Mouse (Mus musculus): ENCODE results near the gene Scd2. TPM values are rescaled to one million over a fixed set of nuclear protein-coding genes. Genes with fewer than 3 reads are reported as not detected.

The Scd2 gene
- total RNA-seq, 4 experiments from 2014 or later: 702 to 768 (median 723) TPM

- DNase-seq (ENCODE audit: low spot score in 2 of 2): no peak
Measured at GRCm38 (mm10) chr19:44296186-44296585, 2.7 kb downstream of the Scd2 start.

DNA sequence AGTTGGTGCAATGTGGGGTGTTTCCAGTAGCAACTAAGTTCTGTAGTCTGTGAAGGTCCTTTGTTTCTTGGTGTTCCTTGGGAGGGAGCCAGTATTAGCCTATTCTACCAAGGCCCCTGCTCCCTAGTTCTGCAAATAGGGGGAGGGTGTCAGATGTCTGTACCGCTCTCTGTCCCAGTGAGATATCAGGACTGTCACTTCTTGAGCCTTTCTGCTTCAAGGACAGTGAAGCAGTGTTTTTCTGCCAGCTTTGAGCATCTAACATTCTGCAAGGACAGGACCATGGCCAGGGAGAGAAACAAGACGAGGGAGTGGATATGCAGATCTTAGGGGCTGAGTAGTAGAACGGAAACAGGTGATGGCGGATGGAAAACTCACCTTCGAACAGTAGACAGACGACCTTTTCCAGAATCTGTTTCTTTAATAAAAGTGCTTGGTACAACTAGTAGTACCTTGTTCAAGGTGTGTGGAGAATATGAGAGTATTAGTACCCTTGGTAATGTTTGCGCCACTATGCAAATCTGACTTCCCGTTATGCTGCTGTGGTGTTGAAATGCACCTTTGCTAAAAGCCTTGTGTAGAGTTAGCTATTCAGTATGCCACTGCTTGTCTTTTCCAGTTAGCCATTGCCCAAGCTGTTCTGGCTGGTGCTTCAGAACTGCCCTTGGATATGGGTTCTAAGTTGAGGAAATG lies 3.7 kb downstream of the Scd2 start:
- DNase-seq (ENCODE audit: low spot score in 2 of 2): no peak

- no peak for DNase-seq (ENCODE audit: low spot score in 2 of 2)
Measured at GRCm38 (mm10) chr19:44297862-44298261, 4.4 kb downstream of the Scd2 start.

DNA sequence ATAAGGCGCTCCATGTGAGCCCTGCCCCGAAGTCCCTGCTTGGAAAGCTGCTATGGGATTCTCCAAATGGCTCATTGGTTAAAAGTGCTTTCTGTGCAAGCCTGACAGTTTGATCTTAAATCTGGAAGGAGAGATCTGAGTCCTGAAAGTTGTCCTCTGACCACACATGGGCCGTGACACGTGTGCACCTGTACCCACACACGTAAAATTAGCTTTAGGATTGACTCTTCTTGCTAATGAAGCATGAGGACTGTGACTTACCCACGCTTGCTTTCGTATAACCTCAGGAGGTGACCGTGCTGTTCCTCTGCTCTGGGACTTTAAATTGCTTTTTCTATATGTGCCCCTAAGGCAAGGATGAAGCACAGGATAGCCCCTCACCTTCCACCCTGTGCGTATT lies 5.6 kb downstream of the Scd2 start:
- no peak for DNase-seq (ENCODE audit: low spot score in 2 of 2)

DNA sequence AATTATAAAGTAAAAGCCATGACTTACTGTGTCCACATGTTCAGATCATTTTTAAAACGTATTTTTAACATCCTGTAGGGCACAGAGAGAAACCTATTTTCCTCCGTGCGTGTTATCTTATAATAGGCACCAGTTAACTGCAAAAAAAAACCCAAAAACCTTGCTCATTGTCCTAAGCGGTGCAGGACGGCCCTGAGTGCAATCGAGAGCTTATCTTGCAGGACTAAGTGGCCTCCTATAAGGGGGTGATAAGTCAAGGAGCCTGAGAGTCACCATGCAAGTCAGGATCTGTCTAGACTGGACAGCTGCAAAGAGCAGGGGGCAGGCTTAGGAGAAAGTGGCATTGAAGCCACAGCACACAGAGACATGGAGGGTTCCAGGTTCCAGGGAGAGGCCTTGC lies 6.4 kb downstream of the Scd2 start:
- DNase-seq (ENCODE audit: low spot score in 2 of 2): no peak

GRCm38 (mm10) chr19:44300520-44300919 lies 7.0 kb downstream of the Scd2 start:
- no peak for DNase-seq (ENCODE audit: low spot score in 2 of 2)

GRCm38 (mm10) chr19:44301176-44301575 lies 7.7 kb downstream of the Scd2 start:
- peak in 1 of 2 experiments; percentile 52 for DNase-seq (ENCODE audit: low spot score in 2 of 2)

DNA sequence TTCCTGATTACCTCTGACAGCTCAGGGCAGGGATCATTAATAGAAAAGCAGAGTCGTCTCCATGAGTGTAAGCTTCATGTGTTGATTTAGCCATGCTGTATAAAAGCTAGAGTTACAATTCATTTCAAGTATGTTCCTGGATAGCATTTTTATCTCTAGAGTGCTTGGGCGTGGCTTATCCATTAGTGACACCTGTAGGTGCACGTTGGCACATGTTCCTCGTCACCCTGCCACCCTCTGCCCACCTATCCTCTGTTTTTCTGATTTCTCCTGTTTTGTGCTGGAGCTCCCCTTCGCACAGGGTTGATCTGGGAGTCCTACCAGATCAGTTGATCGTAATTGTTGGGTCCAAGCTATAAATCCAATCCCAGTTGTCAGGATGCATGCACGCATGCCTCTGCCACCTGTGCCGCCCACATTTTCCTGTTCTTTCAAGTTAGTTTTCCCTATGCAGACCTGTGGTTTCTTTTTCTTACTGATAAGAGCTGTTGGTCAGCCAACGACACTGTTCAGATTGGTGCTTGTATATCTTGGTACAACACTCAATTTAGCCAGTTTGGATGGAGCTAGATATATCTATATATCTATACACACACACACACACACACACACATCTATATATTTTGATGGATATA lies 8.3 kb downstream of the Scd2 start:
- peak in 1 of 2 experiments; percentile 4 for DNase-seq (ENCODE audit: low spot score in 2 of 2)

DNA sequence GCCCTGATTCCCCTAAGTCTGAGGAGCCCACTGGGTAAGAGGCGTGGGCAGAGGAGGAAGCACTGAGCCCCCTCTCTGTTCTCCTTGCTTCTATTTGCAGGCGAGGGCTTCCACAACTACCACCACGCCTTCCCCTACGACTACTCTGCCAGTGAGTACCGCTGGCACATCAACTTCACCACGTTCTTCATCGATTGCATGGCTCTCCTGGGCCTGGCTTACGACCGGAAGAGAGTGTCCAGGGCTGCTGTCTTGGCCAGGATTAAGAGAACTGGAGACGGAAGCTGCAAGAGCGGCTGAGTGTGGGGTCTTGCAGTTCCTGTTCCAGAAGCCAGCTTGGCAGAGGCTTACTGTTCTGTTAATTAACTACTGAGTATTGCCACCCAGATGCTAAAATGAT lies 9.4 kb downstream of the Scd2 start:
- DNase-seq (ENCODE audit: low spot score in 2 of 2): peak in 1 of 2 experiments; percentile 28

GRCm38 (mm10) chr19:44303502-44303901 lies 10.0 kb downstream of the Scd2 start:
- DNase-seq (ENCODE audit: low spot score in 2 of 2): peak in 1 of 2 experiments; percentile 77

DNA sequence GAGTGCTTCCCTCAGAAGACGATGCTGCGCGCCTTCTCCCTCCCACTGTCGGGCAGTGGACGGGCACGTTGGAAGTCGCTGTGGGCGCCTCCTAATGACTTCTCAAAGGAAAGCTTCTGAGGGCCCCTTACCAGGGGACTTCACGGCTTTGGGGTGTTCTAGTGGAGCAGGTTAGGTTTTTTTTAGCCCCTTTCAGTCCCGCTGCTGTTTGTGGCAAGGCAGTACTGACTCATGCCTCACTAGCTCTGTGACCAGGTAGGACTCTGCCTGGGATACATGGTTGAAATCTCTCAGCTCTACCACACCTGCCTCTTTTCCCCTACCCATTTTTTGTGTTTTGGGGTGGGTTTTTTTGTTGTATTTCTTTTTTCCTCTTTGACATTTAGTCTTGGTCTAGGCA lies 10.9 kb downstream of the Scd2 start:
- DNase-seq (ENCODE audit: low spot score in 2 of 2): peak in 1 of 2 experiments; percentile 6

DNA sequence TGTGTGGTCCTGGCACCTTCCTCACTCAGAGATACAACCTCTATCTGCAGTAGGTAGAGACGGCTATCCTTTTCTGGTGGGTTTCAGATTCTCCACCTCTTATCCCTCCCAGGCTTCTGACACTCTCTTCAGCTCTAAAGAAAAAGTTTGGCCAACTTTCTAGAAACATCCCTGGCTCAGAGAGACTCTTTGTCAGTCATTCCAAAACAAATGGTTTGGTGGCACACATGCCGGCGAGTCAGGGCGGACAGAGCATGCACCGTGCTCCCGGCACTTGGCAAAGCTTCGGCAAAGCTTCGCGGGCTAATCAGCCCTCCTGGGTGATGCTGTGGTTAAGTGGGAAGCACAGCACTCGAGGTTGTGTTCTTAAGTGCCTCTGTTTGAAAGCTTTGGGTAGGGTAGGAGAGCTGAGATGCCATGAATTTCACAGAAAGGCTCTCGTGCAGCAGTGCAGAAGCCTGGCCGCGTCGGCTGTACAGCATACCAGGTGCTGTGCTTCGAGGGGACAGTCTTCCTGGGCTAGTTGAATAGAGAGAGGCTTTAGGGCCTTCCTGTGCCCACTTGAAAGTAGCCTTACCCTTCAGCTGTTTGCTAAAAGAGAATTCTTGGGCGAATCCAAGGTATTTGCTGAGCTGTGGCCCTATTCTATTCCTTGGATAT lies 11.5 kb downstream of the Scd2 start:
- DNase-seq (ENCODE audit: low spot score in 2 of 2): peak in 1 of 2 experiments; percentile 10

GRCm38 (mm10) chr19:44305701-44306100 lies 12.2 kb downstream of the Scd2 start:
- peak in 1 of 2 experiments; percentile 3 for DNase-seq (ENCODE audit: low spot score in 2 of 2)

DNA sequence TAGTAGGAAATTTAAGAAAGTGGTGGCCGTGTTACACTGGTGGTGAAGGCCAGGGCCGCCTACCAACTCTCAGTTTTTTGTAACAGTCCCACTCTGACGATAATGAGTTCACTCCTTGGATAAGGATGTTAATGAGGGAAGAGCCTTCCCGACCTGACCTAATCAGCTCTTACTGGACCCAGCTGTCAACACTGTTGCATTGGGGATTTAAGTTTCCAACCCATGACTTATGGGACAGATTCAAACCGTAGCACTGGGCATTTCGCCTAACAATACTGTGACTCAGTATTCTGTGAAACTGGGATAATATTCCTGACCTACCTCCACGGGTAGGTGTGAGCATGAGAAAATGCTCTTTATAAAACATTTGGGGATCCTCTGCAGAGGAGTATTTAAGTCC lies 12.7 kb downstream of the Scd2 start:
- peak in 1 of 2 experiments; percentile 3 for DNase-seq (ENCODE audit: low spot score in 2 of 2)

DNA sequence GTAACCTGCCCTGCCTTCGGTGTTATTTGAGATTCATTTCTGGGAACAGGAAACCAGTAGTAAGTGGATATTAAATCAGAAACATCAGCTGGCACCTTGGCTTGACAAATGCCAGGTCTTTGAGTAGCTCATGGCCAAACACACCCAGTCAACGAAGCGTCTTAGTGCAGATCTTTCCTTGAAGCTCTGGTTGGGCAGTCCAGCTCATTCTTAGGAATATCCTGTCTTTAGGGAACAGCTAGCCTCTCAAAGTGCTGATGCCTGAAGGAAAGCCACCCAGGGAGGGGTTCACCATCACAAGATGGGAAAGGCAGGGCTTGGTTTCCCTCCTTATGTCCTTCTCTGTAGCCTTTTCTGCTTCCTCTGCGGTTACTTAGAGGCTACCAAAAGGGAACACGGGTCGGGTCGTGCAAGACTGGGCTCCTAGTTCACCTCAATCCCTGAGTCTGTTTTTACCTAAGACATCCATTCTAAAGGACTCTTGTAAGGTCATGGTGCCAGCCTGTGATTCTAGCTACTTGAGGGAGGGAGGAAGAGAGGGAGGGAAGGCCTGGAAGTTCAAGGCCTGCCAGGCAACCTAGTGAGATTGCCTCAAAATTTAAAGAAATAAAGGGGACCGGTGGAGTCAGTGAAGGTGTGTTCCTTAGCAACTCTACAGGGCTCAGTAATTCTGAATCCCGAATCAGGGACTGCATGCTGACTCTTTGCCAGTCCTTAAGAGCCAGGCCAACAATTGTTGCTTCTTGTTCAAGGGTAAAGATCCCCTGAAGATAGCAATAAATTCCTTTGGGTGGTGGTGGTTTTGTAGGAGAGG lies 13.8 kb downstream of the Scd2 start:
- DNase-seq (ENCODE audit: low spot score in 2 of 2): peak in 1 of 2 experiments; percentile 3

GRCm38 (mm10) chr19:44307915-44308470 lies 14.5 kb downstream of the Scd2 start:
- DNase-seq (ENCODE audit: low spot score in 2 of 2): peak in 1 of 2 experiments; percentile 4

DNA sequence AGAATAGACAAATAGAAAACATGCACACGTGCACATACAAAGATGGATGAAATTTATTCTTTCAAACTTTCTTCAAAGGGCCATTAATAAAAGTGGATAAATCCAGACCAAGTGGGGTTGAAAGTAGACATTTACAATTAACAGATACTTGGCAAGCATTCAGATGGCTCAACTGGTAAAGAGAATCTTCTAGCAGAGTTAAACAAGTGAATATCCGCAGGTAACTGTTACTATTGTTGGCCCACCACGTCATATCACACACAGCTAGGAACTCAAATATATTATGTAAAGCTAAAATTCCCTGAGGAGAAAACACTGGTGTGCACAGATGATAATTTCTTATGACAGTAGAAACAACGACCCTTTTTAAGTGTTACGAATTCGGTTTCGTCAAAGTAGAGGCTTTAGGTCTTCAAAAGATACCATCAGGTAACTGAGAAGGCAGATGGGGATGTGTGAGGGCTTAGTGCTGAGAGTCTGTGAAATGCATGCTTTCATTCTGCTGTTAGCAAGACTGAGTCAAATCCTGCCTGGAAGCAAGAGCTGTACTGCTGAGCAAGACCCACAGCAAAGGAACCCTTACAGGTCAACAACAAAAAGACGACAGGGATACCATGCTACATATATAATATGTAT lies 15.3 kb downstream of the Scd2 start:
- peak in 1 of 2 experiments; percentile 8 for DNase-seq (ENCODE audit: low spot score in 2 of 2)

DNA sequence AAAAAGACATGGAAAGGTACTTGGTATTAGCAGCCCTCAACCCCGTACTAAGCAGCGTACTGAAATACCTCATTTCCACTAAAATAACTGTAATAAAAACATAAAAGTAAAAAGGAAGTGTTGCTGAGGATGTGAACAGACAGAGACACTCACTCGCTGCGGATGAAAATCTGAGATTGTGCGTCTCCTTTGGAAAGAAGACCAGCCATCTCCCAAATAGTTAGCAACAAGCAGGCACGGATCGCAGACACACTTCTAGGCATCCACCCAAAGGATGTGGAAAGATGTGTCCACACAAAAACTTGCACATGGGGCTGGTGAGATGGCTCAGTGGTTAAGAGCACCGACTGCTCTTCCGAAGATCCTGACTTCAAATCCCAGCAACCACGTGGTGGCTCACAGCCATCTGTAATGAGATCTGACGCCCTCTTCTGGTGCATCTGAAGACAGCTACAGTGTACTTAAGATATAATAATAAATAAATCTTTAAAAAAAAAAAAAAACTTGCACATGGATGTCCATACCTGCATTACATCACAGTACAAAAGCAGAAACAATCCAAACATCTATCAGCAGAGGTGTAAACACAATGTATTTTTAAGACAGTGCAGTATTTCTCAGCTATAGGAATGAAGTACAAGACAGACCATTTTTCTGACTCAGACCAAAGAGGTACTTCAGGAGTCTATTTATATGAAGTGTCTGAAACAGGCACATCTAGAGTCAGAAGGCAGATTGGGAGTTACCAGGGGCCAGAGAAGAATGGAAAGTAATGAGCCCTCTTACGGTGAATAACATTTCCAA lies 16.1 kb downstream of the Scd2 start:
- DNase-seq (ENCODE audit: low spot score in 2 of 2): peak in 1 of 2 experiments; percentile 4

GRCm38 (mm10) chr19:44310155-44310575 lies 16.7 kb downstream of the Scd2 start:
- DNase-seq (ENCODE audit: low spot score in 2 of 2): peak in 1 of 2 experiments; percentile 3

DNA sequence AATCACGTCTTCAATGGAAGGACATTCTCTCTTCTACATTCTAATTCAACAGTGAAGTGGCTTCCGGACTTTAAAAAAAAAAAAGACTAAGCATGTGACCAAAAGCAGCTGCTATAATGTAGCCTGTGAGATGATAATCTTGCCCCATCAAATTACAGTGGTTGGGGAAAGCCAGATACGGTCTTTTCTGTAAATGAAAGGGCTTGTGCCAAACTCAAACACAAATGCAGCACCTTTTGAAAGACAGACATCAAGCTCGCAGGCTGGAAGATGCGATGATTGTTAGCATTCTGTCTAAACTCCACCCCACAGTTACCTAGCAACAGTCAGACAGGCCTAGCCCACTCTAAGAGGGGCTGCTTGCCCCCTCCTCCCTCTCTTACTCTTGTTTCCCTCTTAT lies 17.3 kb downstream of the Scd2 start:
- DNase-seq (ENCODE audit: low spot score in 2 of 2): no peak
